Mouse (Mus musculus): ENCODE measurements at regions not wholly inside any gene's neighbourhood (a gene's known extent, or its start where the extent isn't known, plus 50 kb on each side); places are given as distances from the start of the nearest gene placed in this dataset.

DNA sequence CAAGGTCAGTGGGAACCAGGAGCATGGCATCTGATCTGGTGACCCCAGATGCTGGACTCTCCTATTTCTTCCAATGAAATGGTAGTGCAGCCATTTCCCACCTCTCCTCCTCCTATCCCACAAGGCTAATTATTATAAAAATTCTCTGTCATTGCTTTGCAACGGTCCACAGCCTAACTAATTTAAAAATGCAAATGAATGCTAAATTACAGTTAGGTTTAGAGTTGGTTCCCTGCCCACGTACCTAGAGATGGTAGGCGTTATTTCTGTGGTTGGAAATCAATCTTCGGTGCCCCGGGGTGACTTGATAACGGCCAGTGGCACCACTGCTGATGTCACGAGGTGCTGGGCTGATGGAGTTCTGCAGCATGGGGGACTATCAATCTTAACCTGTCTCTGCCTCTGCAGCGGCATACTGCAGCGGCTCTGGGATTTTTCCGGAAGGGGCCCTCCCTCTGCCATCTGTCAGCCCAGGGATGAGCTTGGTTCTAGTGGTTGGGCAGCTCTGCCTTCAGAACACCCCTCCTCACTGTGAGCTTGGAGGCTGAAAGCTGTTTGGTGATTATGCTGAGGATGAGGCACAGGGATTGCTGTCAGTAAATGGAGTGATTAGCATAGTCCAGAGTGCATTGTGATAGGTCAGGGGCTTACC is 66.5 kb downstream of the Nmur2 start:
- Histone ChIP-seq H3K36me3 (no peaks in the 10 kb centered on the region), H3K27me3 (no peaks in the 10 kb centered on the region), H3K9me3 (no peaks in the 10 kb centered on the region), H3K4me1 (replicated peaks) (peaks cover 21% of the 10 kb centered on the region), H3K4me3 (no peak overlapping the region), H3K27ac (peak overlapping the region; percentile 81), H3K4me2 (peak overlapping the region; percentile 31), H3K9ac (no peak overlapping the region)
- peak; percentile 84 for ATAC-seq (ENCODE audit: low FRiP score)
- 38% methylated on average over 10 of the region's 10 CpGs for WGBS

DNA sequence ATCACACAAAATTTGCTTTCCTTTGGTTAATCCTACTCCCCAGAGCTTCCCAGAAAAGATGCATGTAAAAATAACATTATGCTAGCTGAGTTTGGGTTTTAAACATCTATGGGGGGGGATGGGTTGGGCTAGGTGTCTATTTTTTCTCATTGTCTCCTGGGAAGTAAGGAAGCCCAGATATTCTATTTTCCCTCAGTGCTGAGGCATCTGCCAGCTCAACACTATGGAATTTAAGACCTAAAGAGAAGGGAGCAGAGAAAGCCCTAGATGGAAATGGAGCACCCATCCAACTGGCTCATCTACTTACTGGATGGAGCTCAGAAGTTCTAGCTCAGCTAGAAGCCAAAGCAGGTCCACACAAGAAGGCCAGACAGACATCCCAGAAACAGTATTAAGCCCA is 74.2 kb downstream of the Nmur2 start:
- Histone ChIP-seq H3K27me3 (no peaks in the 10 kb centered on the region), H3K9me3 (0 out of 2 replicates have a peak, but pooled peaks cover 3% of the 10 kb centered on the region), H3K9ac (no peak overlapping the region), H3K27ac (no peak overlapping the region), H3K4me3 (no peak overlapping the region), H3K4me2 (no peak overlapping the region), H3K36me3 (no peaks in the 10 kb centered on the region), H3K4me1 (replicated peaks) (no peaks in the 10 kb centered on the region)
- ATAC-seq (ENCODE audit: low FRiP score), result no peak

DNA sequence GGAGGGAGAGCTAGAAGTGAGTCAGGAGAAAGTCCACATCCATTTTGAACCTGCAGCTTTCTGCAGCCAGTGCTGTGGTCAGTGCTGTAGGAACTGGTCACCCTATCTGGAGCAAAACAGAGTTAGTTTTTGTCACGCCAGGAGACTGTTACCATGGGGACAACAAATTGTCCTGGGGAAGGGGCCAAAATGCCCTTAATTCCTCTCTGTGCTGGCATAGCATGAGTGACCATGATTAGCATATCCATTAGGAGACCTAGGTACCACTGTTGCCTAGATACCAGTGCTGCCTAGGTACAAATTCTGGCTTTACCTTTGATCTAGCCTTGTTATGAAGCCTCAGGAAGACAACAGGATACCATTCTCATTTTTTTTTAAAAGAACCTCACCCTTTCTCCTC is 82.4 kb downstream of the Nmur2 start:
- no peak overlapping the region for H3K4me3 ChIP-seq
- no peaks in the 10 kb centered on the region for H3K36me3 ChIP-seq
- 7% methylated on average over 1 of the region's 1 CpGs for WGBS
- no peak overlapping the region for H3K9ac ChIP-seq
- no peak for ATAC-seq (ENCODE audit: low FRiP score)
- no peaks in the 10 kb centered on the region for H3K9me3 ChIP-seq
- H3K27me3 ChIP-seq, result no peaks in the 10 kb centered on the region
- H3K27ac ChIP-seq, result no peak overlapping the region
- no peak overlapping the region for H3K4me2 ChIP-seq
- H3K4me1 ChIP-seq (replicated peaks), result 0 out of 2 replicates have a peak, but pooled peaks cover 5% of the 10 kb centered on the region

DNA sequence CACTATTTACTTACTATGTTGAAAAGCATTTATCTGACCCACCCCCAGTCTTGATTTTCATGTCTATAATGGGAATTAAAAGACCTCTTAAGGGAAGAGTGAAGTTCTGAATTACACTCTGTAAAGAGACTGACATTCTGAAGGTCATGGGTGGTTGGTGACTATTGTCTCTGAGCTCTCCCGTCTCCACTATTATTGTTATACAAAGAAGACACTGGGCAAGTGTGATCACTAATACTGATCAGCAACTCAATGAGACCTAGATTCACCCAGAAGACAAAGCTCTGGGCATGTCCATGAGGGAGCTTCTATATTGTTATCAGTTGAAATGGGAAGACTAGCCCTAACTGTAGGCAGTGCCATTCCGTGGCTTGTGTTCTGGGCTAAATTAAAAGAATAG is 83.5 kb downstream of the Nmur2 start:
- Histone ChIP-seq H3K27me3 (no peaks in the 10 kb centered on the region), H3K36me3 (no peaks in the 10 kb centered on the region), H3K4me3 (no peak overlapping the region), H3K27ac (no peak overlapping the region), H3K4me2 (no peak overlapping the region), H3K9me3 (no peaks in the 10 kb centered on the region), H3K4me1 (replicated peaks) (0 out of 2 replicates have a peak, but pooled peaks cover 5% of the 10 kb centered on the region), H3K9ac (no peak overlapping the region)
- no peak for ATAC-seq (ENCODE audit: low FRiP score)
- 38% methylated on average over 2 of the region's 2 CpGs for WGBS

DNA sequence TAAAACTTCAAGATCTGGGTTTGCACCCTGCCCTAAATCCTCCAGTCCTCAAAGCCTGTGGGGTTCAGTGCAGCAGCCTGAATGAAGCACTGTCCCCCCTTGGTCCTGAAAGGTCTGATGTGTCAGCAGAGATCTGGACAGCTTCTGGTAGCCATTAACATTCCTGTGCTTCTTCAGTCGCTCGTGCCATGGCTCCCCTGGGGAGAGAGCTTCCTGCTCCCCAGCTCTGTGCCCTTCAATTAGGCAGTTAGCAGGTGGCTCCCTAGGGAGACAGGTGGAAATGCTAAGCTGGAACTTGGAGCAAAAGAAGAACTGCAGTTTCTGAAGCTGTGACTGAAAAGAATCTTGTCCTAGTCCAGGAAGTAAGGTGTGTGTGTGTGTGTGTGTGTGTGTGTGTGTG is 87.1 kb downstream of the Nmur2 start:
- H3K27ac ChIP-seq, result no peak overlapping the region
- no peak overlapping the region for H3K9ac ChIP-seq
- H3K4me1 ChIP-seq (replicated peaks), result 0 out of 2 replicates have a peak, but pooled peaks cover 6% of the 10 kb centered on the region
- H3K36me3 ChIP-seq, result no peaks in the 10 kb centered on the region
- no peak for ATAC-seq (ENCODE audit: low FRiP score)
- H3K4me2 ChIP-seq, result no peak overlapping the region
- H3K4me3 ChIP-seq, result no peak overlapping the region
- H3K9me3 ChIP-seq, result no peaks in the 10 kb centered on the region
- 8% methylated on average over 2 of the region's 2 CpGs for WGBS
- H3K27me3 ChIP-seq, result no peaks in the 10 kb centered on the region

DNA sequence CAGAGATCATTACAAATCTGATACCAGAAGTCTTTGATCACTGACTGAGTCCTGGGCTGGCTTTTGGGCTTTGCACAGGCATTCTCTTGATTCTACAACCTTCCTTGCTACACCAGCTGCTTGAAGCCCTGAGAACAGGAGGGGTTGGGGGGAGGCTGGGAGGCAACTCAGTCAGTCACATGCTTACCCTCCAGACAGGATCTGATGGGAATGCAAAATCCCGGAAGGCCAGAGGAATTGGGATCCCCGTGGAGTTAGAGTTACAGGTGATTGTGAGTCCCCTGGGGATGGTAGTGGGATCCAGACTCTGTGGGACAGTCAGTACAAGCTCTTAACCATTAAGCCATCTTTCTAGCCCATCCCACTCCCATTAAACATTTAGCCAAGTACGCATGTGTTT is 91.2 kb downstream of the Nmur2 start:
- no peak overlapping the region for H3K4me2 ChIP-seq
- no peak overlapping the region for H3K9ac ChIP-seq
- WGBS, result 86% methylated on average over 3 of the region's 3 CpGs
- peaks cover 22% of the 10 kb centered on the region for H3K4me1 ChIP-seq (replicated peaks)
- ATAC-seq (ENCODE audit: low FRiP score), result no peak
- H3K36me3 ChIP-seq, result no peaks in the 10 kb centered on the region
- H3K27ac ChIP-seq, result no peak overlapping the region
- H3K27me3 ChIP-seq, result no peaks in the 10 kb centered on the region
- no peaks in the 10 kb centered on the region for H3K9me3 ChIP-seq
- no peak overlapping the region for H3K4me3 ChIP-seq

DNA sequence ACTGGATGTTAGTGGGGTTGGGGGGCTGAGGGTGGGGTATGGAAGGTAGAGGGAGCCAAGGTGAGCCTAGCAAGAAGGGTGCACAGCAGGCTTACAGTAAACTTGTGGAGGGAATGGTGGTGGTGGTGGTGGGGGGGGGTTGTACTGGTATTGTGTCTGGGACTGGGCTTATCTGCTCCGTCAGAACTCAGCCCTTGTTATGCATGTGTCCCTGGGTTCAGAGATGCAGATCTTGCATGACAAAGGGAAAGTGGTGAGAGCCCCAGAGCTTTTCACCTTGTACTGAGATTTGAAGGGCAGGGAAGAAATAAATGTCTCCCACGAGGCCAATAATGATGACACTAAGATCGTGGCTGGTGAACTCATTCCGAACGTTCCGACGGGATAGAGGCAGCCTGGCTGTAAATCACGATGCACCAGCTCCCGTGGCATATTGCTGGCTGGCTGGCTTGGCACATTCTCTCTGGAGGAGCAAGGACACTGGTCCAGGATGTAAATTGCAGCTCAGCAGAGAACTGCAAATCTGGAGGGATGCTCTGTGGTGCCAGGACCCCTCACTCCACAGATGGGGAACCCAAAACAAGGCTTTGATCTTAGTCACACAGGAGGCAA is 94.1 kb downstream of the Nmur2 start:
- ATAC-seq (ENCODE audit: low FRiP score), result no peak; the same call in 1 of the 2 replicates

DNA sequence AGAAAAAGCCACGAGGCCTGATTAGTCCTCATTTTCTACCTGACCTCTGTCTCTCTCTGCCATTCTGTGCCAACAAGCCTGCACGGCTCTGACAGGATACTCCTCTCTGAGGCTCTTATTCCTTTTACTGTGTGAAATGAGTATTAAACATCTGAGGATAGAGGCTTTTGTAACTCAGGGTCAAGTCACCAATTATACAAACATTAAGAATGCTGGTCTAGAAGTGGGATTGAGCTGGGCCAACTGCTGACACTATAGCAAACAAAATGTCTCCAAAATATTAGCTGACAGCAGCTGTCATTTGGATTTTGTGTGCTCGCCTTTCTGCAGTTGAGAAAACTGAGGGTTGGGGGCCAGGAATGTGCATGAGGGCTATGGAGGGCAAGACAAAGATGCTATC is 94.8 kb downstream of the Nmur2 start:
- H3K36me3 ChIP-seq, result no peaks in the 10 kb centered on the region
- H3K4me3 ChIP-seq, result no peak overlapping the region
- ATAC-seq (ENCODE audit: low FRiP score), result no peak
- peaks cover 17% of the 10 kb centered on the region for H3K4me1 ChIP-seq (replicated peaks)
- H3K9ac ChIP-seq, result no peak overlapping the region
- H3K27me3 ChIP-seq, result no peaks in the 10 kb centered on the region
- no peaks in the 10 kb centered on the region for H3K9me3 ChIP-seq
- no peak overlapping the region for H3K4me2 ChIP-seq
- WGBS, result 58% methylated on average over 3 of the region's 3 CpGs
- no peak overlapping the region; the same call in 1 of the 2 replicates for H3K27ac ChIP-seq

More for the DNA sequence above, 94.1 kb downstream of the Nmur2 start:
- Histone ChIP-seq H3K4me1 (replicated peaks) (peaks cover 17% of the 10 kb centered on the region), H3K4me2 (0 out of 2 replicates have a peak overlapping the region, but pooled peaks have one; percentile 3), H3K27ac (no peak overlapping the region; the same call in 1 of the 2 replicates), H3K36me3 (no peaks in the 10 kb centered on the region), H3K27me3 (no peaks in the 10 kb centered on the region), H3K9me3 (no peaks in the 10 kb centered on the region), H3K9ac (no peak overlapping the region), H3K4me3 (no peak overlapping the region)
- 20% methylated on average over 9 of the region's 9 CpGs for WGBS

DNA sequence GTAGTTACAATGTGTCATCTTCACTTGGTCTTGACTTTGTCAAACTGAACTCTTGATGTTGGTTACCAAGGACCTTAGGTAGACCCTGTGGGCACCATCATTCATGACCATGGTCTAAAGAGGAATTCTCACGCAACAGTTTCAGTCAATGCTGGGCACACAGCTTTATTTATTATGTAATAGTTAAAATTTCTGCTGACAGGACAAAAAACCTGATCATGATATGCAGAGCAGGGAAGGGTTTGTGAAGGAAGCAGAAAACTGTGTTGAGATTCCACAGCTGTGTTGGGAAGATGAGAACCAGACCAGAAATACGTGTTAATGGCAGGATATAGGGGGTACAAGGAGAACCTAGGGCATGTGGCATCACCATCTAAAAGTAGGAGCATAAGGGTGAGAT is 100.8 kb downstream of the Nmur2 start:
- Histone ChIP-seq H3K27ac (no peak overlapping the region), H3K27me3 (no peaks in the 10 kb centered on the region), H3K4me2 (no peak overlapping the region), H3K4me3 (no peak overlapping the region), H3K9me3 (no peaks in the 10 kb centered on the region), H3K4me1 (replicated peaks) (no peaks in the 10 kb centered on the region), H3K9ac (no peak overlapping the region), H3K36me3 (no peaks in the 10 kb centered on the region)
- no peak for ATAC-seq (ENCODE audit: low FRiP score)
- 92% methylated on average over 2 of the region's 2 CpGs for WGBS

DNA sequence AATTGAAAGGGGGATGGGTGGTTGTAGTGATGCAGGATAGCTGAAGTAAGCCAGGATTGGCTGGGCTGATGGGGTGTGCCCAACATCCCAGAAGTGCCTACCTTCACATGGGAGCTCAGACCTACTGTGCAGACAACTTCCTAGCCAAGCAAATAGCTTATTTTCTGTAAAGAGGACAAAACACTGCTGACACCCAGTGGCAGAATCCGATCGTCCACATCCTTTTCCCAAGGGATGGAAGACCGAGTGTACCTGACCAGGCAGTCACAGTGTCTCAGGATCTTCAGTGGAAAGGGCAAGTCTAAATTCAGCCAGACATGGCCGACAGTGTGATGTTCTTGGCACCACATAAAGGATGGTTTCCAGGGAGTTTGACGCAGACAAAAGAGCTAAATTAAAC is 114.4 kb downstream of the Nmur2 start:
- H3K4me3 ChIP-seq, result no peak overlapping the region
- H3K27ac ChIP-seq, result no peak overlapping the region
- no peak overlapping the region for H3K9ac ChIP-seq
- no peak for ATAC-seq (ENCODE audit: low FRiP score)
- H3K4me1 ChIP-seq (replicated peaks), result no peaks in the 10 kb centered on the region
- H3K27me3 ChIP-seq, result no peaks in the 10 kb centered on the region
- H3K36me3 ChIP-seq, result no peaks in the 10 kb centered on the region
- WGBS, result 80% methylated on average over 5 of the region's 5 CpGs
- H3K4me2 ChIP-seq, result no peak overlapping the region
- H3K9me3 ChIP-seq, result no peaks in the 10 kb centered on the region

DNA sequence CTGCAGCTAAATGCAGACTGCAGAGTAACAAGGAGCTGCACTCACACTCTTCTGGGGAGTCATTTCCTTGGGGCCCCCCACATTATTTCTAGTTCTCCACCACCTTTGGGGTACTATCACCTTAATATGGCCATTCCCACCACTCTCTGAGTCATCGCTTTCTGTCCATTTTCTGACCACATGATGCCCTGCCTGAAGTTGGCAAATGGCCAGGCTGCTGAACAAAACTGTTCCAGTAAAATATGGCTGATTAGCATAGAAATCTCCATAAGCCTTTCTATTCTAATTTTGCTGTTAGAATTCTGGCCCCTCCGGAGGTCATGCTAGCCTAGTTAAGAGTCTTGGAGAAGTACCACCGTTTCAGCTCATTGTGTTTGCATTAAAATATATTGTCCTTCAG is 121.7 kb downstream of the Nmur2 start:
- Histone ChIP-seq H3K27me3 (no peaks in the 10 kb centered on the region), H3K4me2 (no peak overlapping the region), H3K4me1 (replicated peaks) (peaks cover 10% of the 10 kb centered on the region), H3K27ac (no peak overlapping the region), H3K36me3 (no peaks in the 10 kb centered on the region), H3K9ac (no peak overlapping the region), H3K9me3 (peaks cover 3% of the 10 kb centered on the region; the same call in 1 of the 2 replicates), H3K4me3 (no peak overlapping the region)
- ATAC-seq (ENCODE audit: low FRiP score), result no peak
- WGBS, result 36% methylated on average over 3 of the region's 3 CpGs

DNA sequence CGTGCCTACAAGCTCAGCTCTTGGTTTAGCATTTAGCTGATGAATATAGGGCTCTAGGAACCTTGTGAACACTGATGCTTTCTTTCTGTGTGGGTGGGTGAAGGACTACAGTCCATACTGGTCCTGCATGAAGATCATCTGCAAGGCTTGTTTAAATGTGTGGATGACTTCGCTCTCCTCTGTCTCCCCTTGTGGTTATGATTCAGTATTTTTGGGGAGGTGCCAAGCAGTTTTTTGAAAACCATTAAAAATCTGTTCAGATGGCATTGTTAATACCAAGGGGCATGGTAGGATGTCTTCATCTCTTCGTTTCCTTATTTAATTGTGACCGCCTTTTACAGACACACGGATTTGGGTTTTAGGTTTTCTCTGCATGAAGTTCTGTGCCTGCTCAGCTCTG is 122.4 kb downstream of the Nmur2 start:
- Histone ChIP-seq H3K4me2 (no peak overlapping the region), H3K27ac (no peak overlapping the region), H3K4me3 (no peak overlapping the region), H3K9ac (no peak overlapping the region), H3K9me3 (peaks cover 3% of the 10 kb centered on the region; the same call in 1 of the 2 replicates), H3K27me3 (no peaks in the 10 kb centered on the region), H3K4me1 (replicated peaks) (peaks cover 10% of the 10 kb centered on the region), H3K36me3 (no peaks in the 10 kb centered on the region)
- 83% methylated on average over 5 of the region's 5 CpGs for WGBS
- ATAC-seq (ENCODE audit: low FRiP score), result no peak

DNA sequence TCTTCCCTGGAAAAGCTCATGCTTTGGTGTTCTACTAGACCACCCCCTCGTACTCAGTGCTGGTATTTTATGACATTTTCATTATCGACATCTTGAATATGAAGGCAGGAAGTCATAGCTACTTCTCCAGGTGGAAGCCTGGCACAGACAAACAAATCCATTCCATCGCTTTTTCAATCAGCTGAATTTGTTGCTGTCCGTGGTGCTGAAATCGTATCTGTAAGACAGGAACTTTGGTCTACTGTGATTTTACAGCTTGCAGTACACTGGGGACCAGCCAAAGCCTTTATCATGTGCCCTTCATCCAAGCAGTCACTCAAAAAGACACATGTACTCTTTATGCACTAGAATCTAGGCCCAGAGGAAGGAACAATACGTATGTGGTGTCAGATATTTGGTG is 143.3 kb downstream of the Nmur2 start:
- Histone ChIP-seq H3K4me2 (no peak overlapping the region), H3K9ac (no peak overlapping the region), H3K9me3 (no peaks in the 10 kb centered on the region), H3K36me3 (no peaks in the 10 kb centered on the region), H3K27ac (no peak overlapping the region), H3K27me3 (no peaks in the 10 kb centered on the region), H3K4me3 (no peak overlapping the region), H3K4me1 (replicated peaks) (no peaks in the 10 kb centered on the region)
- ATAC-seq (ENCODE audit: low FRiP score), result no peak
- 25% methylated on average over 6 of the region's 6 CpGs for WGBS

Measured in hindbrain, embryonic 13.5 days (tissue).